Mouse (Mus musculus) gastrocnemius, adult 8-10 months (tissue): ENCODE data around the gene Inpp5a. TPM values are rescaled to one million over a fixed set of nuclear protein-coding genes. Genes with fewer than 3 reads are reported as not detected.

ENCODE experiments used
- DNase-seq, 2 experiments: peaks; one replicate each; pipeline ENCODE4 v3.0.0; 2022; ENCODE audit warnings: low spot score in 2 of 2
- total RNA-seq, 4 experiments: library from RNA; stranded (reverse); gene quantifications; 2 replicates each; pipeline ENCODE4 v1.2.4; 2022

The Inpp5a gene
- total RNA-seq, 4 experiments from 2014 or later = 74.7 to 91.2 (median 87.5) TPM

- no peak for DNase-seq
Measured at GRCm38 (mm10) chr7:139369501-139370088, 19.3 kb upstream of the Inpp5a start.

GRCm38 (mm10) chr7:139371389-139371788 lies 17.5 kb upstream of the Inpp5a start:
- no peak for DNase-seq

GRCm38 (mm10) chr7:139377381-139377780 lies 11.5 kb upstream of the Inpp5a start:
- DNase-seq = no peak

GRCm38 (mm10) chr7:139378355-139378754 lies 10.6 kb upstream of the Inpp5a start:
- no peak for DNase-seq

- no peak for DNase-seq
Measured at GRCm38 (mm10) chr7:139379745-139380144, 9.2 kb upstream of the Inpp5a start.

- no peak for DNase-seq
Measured at GRCm38 (mm10) chr7:139380225-139380624, 8.7 kb upstream of the Inpp5a start.

- DNase-seq = no peak
Measured at GRCm38 (mm10) chr7:139381877-139382276, 7.0 kb upstream of the Inpp5a start.

- no peak for DNase-seq
Measured at GRCm38 (mm10) chr7:139382796-139383195, 6.1 kb upstream of the Inpp5a start.

- DNase-seq = no peak
Measured at GRCm38 (mm10) chr7:139384500-139384899, 4.4 kb upstream of the Inpp5a start.

GRCm38 (mm10) chr7:139384916-139385530 lies 3.9 kb upstream of the Inpp5a start:
- DNase-seq = no peak

- DNase-seq = no peak
Measured at GRCm38 (mm10) chr7:139386933-139387690, 1.8 kb upstream of the Inpp5a start.

- DNase-seq = no peak
Measured at GRCm38 (mm10) chr7:139387921-139388669, 814 bp upstream of the Inpp5a start.

GRCm38 (mm10) chr7:139389213-139389761 lies 378 bp downstream of the Inpp5a start:
- no peak for DNase-seq

- no peak for DNase-seq
Measured at GRCm38 (mm10) chr7:139390380-139390779, 1.5 kb downstream of the Inpp5a start.

GRCm38 (mm10) chr7:139390926-139391325 lies 2.0 kb downstream of the Inpp5a start:
- DNase-seq = no peak

GRCm38 (mm10) chr7:139391691-139392090 lies 2.8 kb downstream of the Inpp5a start:
- DNase-seq = no peak

- DNase-seq = no peak
Measured at GRCm38 (mm10) chr7:139392106-139392505, 3.2 kb downstream of the Inpp5a start.

- DNase-seq = no peak
Measured at GRCm38 (mm10) chr7:139392691-139393235, 3.9 kb downstream of the Inpp5a start.

- peak in 1 of 2 experiments; percentile 27 for DNase-seq
Measured at GRCm38 (mm10) chr7:139397521-139397920, 8.6 kb downstream of the Inpp5a start.

GRCm38 (mm10) chr7:139398111-139398510 lies 9.2 kb downstream of the Inpp5a start:
- peak in 1 of 2 experiments; percentile 16 for DNase-seq

- DNase-seq = no peak
Measured at GRCm38 (mm10) chr7:139398530-139399021, 9.7 kb downstream of the Inpp5a start.
